Mouse (Mus musculus) C3H10T1/2 (cell line): ENCODE measurements around the gene Gdpd5. TPM values are rescaled to one million over a fixed set of nuclear protein-coding genes. Genes with fewer than 3 reads are reported as not detected.

Source experiments
- polyA plus RNA-seq, 2 experiments: library from polyadenylated mRNA; unstranded; fragments of >200 nt; fragmentation: generic; extraction: Trizol; gene quantifications; one replicate each; pipeline ENCODE4 v1.2.1; 2012; ENCODE audit warnings: missing spikeins in 2 of 2

Gdpd5 gene
- 10 to 100 TPM in 1 of 2 experiments, 1 to 10 TPM in 1; 8.4 to 14.2 TPM for polyA plus RNA-seq

GRCm38 (mm10) chr7:99381214-99382087 lies at the start of gene Gdpd5:
Gdpd5 (plus strand) TSS chr7:99381414.

GRCm38 (mm10) chr7:99352526-99353400 lies 28.5 kb upstream of the Gdpd5 start, which contains the start of gene Serpinh1:
Serpinh1 (minus strand) TSS chr7:99353239.

GRCm38 (mm10) chr7:99465811-99466210 lies 84.6 kb downstream of the Gdpd5 start, which contains the start of gene Klhl35:
Klhl35 (plus strand) TSS chr7:99466004.

GRCm38 (mm10) chr7:99483271-99483923 lies 102.2 kb downstream of the Gdpd5 start, which contains the start of gene Rps3:
Rps3 (minus strand) TSS chr7:99483738.

Other genes starting within 250 kb of the Gdpd5 start
- 1 to 10 TPM; 2.8 to 9.3 TPM for gene Uvrag, start 240.3 kb upstream of the Gdpd5 start, polyA plus RNA-seq
- 1 to 10 TPM; 1.2 to 4.2 TPM for gene Dgat2, start 198.7 kb upstream of the Gdpd5 start, polyA plus RNA-seq
- under 1 TPM; 0.57 to 0.89 TPM for gene Mogat2, start 142.8 kb upstream of the Gdpd5 start, polyA plus RNA-seq
- gene Map6, start 114.0 kb upstream of the Gdpd5 start, polyA plus RNA-seq: 10 to 100 TPM; 37.9 to 42.3 TPM
- 1,000 to 10,000 TPM in 1 of 2 experiments, 100 to 1,000 TPM in 1; 299 to 1,092 TPM for gene Serpinh1, start 28.2 kb upstream of the Gdpd5 start, polyA plus RNA-seq
- not detected for gene Klhl35, start 84.6 kb downstream of the Gdpd5 start, polyA plus RNA-seq
- gene Rps3, start 102.3 kb downstream of the Gdpd5 start, polyA plus RNA-seq: 1,000 to 10,000 TPM; 2,305 to 4,015 TPM
- gene Arrb1, start 154.1 kb downstream of the Gdpd5 start, polyA plus RNA-seq: 10 to 100 TPM in 1 of 2 experiments, 1 to 10 TPM in 1; 3.4 to 11.8 TPM
- not detected for gene Tpbgl, start 245.7 kb downstream of the Gdpd5 start, polyA plus RNA-seq